In the genomic region with DNA sequence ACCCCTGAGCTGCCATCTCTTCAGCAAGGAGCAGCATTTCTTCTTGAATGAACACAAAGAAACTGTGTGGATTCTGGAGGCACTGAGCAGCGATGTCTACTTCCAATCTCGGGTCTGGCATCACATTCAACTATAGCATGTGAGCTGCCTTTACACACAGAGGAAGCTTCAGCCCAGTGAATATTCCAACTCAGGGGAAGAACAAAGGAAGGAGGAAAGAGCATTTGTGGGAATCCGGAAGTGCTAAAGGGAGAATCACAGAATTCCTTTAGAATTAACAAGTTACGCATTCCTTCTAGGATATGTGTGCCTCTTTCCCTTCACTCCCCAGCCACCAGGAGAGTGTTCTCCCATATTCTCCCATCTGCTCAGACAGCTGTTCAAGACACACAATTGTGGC, we compare ENCODE assay signal across 30 mouse cellular contexts.
DNase-seq lines count a peak whose midpoint lies in the region; ATAC-seq and TF ChIP-seq lines count a peak whose summit lies in the region.
"Had no signal": no experiment of that assay in that cellular context is flagged by ENCODE, and none has a peak within 500 bp of the region (broad histone marks: within the 10 kb centered on the region; RNA-seq: fewer than 3 reads in every experiment).

No protein-coding gene starts in this region.

- H3K4me3 ChIP-seq in layer of hippocampus, adult 2 months = no peak overlapping the region
- H3K4me3 ChIP-seq: embryonic facial prominence, embryonic 10.5 days; embryonic facial prominence, embryonic 13.5 days; erythroblast, embryonic 14.5 days; forebrain, embryonic 12.5 days; forebrain, embryonic 15.5 days; gastrocnemius, adult 2 months; heart, embryonic 12.5 days; heart, embryonic 15.5 days; hindbrain, embryonic 13.5 days; intestine, embryonic 15.5 days had no signal

- DNase-seq in frontal cortex, postnatal 14 days (ENCODE audit: low spot score in 2 of 2) = no peak
- peak; percentile 32 to 35 for DNase-seq in layer of hippocampus, adult 2 months (ENCODE audit: low spot score in 2 of 2)
- no peak for DNase-seq in layer of hippocampus, postnatal 25 days (ENCODE audit: extremely low spot score in 1 of 2, low spot score in 1 of 2)
- peak; percentile 35 for DNase-seq in Muller cell, postnatal 12 days (ENCODE audit: inconsistent ontology term)
- DNase-seq in brain, adult 2 months (ENCODE audit: low read depth, low spot score) = peak; percentile 39
- no peak for DNase-seq in ovary, adult 18-20 months (ENCODE audit: low spot score)
- DNase-seq in gastrocnemius, postnatal 25 days = no peak
- DNase-seq: adrenal gland, adult 8-10 months; adrenal gland, postnatal 25 days; cerebellum, adult 11-12 months; cerebellum, adult 8-10 months; cerebellum, postnatal 10 days; cerebellum, postnatal 36 days; embryo, embryonic 11 days; gastrocnemius, adult 2 months; gastrocnemius, postnatal 14 days; heart, adult 18-20 months; heart, postnatal 10 days had no signal

- ATAC-seq in frontal cortex, adult (ENCODE audit: low TSS enrichment) = peak; percentile 55; the same call in 1 of the 2 replicates
- ATAC-seq: activated CD4-positive, CD25-positive, alpha-beta regulatory T cell, adult 4 months; forebrain, embryonic 15.5 days; Patski had no signal

- H3K27ac ChIP-seq in layer of hippocampus, adult 2 months = peak overlapping the region; percentile 43; the same call in 1 of the 2 replicates
- H3K27ac ChIP-seq: embryonic facial prominence, embryonic 10.5 days; embryonic facial prominence, embryonic 13.5 days; forebrain, embryonic 12.5 days; forebrain, embryonic 15.5 days; gastrocnemius, adult 2 months; heart, embryonic 15.5 days; hindbrain, embryonic 13.5 days; intestine, embryonic 15.5 days had no signal

- TF ChIP-seq CTCF in layer of hippocampus, adult 2 months (conservative IDR thresholded peaks at IDR 0.05) = no peak

Comparison
In these comparisons a context has a peak if more than half of its experiments do, and no peak if none do; other contexts are left out.
1. DNase-seq: peak in layer of hippocampus, adult 2 months (2 of 2), Muller cell, postnatal 12 days (single experiment) and brain, adult 2 months (single experiment); none in frontal cortex, postnatal 14 days (0 of 2), layer of hippocampus, postnatal 25 days (0 of 2), ovary, adult 18-20 months (single experiment) and gastrocnemius, postnatal 25 days (single experiment).